Mouse (Mus musculus) MEL (cell line): ENCODE data around the gene Ptpre. TPM values are rescaled to one million over a fixed set of nuclear protein-coding genes. Genes with fewer than 3 reads are reported as not detected.

Source experiments
- DNase-seq: peaks from one replicate; pipeline ENCODE4 v3.0.0; 2011; ENCODE audit warnings: low read depth, low spot score
- H3K27ac ChIP-seq: 2 replicates; pipeline ENCODE4 v1.5.1; 2012; ENCODE audit warnings: low read depth, mild to moderate bottlenecking, control low read depth, low read length, moderate library complexity; ENCODE audit not compliant: control insufficient read depth
- H3K27me3 ChIP-seq, 2 experiments: fragments of 150-350 bp in 1 of 2; sonication (generic) in 1 of 2; 2 replicates each; pipeline ENCODE4 v1.6.1; 2012; ENCODE audit warnings: low read length in 2 of 2, mild to moderate bottlenecking in 2 of 2, improper control_type of control experiment in 1 of 2, moderate library complexity in 1 of 2; ENCODE audit not compliant: insufficient read depth in 2 of 2, control insufficient read depth in 1 of 2
- H3K36me3 ChIP-seq, 2 experiments: 2 replicates each; pipeline ENCODE4 v1.6.1; 2012 to 2014; ENCODE audit warnings: low read length in 2 of 2, improper control_type of control experiment in 1 of 2, inconsistent platforms in 1 of 2, mild to moderate bottlenecking in 1 of 2; ENCODE audit not compliant: insufficient read depth in 2 of 2, control insufficient read depth in 1 of 2
- H3K4me1 ChIP-seq, 2 experiments: fragments of 150-350 bp in 1 of 2; sonication (generic) in 1 of 2; 2 replicates each; pipeline ENCODE4 v1.6.1; 2012; ENCODE audit warnings: low read length in 2 of 2, improper control_type of control experiment in 1 of 2, mild to moderate bottlenecking in 1 of 2; ENCODE audit not compliant: insufficient read depth in 2 of 2, control insufficient read depth in 1 of 2
- H3K4me3 ChIP-seq, 2 experiments: fragments of 150-350 bp in 1 of 2; sonication (generic) in 1 of 2; 2 replicates each; pipeline ENCODE4 v1.5.1; 2012; ENCODE audit warnings: low read depth in 2 of 2, low read length in 2 of 2, mild to moderate bottlenecking in 2 of 2, moderate library complexity in 2 of 2, control low read depth in 1 of 2, improper control_type of control experiment in 1 of 2; ENCODE audit not compliant: control insufficient read depth in 1 of 2, insufficient read depth in 1 of 2
- H3K79me2 ChIP-seq: 2 replicates; pipeline ENCODE4 v1.6.1; 2012; ENCODE audit warnings: mild to moderate bottlenecking, low read length, moderate library complexity; ENCODE audit not compliant: control insufficient read depth, poor library complexity, insufficient read depth
- H3K9ac ChIP-seq: 2 replicates; pipeline ENCODE4 v1.6.1; 2012; ENCODE audit warnings: low read depth, mild to moderate bottlenecking, control low read depth, low read length, moderate library complexity; ENCODE audit not compliant: control insufficient read depth, poor library complexity, severe bottlenecking
- H3K9me3 ChIP-seq: fragments of 150-350 bp; sonication (generic); replicated peaks from 2 replicates; pipeline ENCODE4 v1.6.1; 2012; ENCODE audit warnings: mild to moderate bottlenecking, low read length, improper control_type of control experiment, moderate library complexity; ENCODE audit not compliant: insufficient read depth
- CHD1 ChIP-seq: IDR thresholded peaks from 2 replicates; pipeline ENCODE4 v1.6.1; 2012; ENCODE audit warnings: low read depth, mild to moderate bottlenecking, inconsistent platforms, low read length, improper control_type of control experiment
- GABPA ChIP-seq: IDR thresholded peaks from 2 replicates; pipeline ENCODE4 v1.6.1; 2012; ENCODE audit warnings: low read depth, mild to moderate bottlenecking, inconsistent platforms, low read length, improper control_type of control experiment, moderate library complexity
- GATA1 ChIP-seq: IDR thresholded peaks from 2 replicates; pipeline ENCODE4 v1.6.1; 2011; ENCODE audit warnings: low read depth, low read length, improper control_type of control experiment
- POLR2A ChIP-seq, 2 experiments: IDR thresholded peaks; 2 replicates each; pipeline ENCODE4 v1.6.1; 2011 to 2012; ENCODE audit warnings: low read length in 2 of 2, mild to moderate bottlenecking in 2 of 2, control low read depth in 1 of 2, improper control_type of control experiment in 1 of 2, low read depth in 1 of 2, moderate library complexity in 1 of 2; ENCODE audit not compliant: control insufficient read depth in 1 of 2, insufficient read depth in 1 of 2, poor library complexity in 1 of 2
- TAL1 ChIP-seq: IDR thresholded peaks from 2 replicates; pipeline ENCODE4 v1.6.1; 2012; ENCODE audit warnings: mild to moderate bottlenecking, inconsistent platforms, low read length, moderate library complexity, mixed read lengths
- ZMIZ1 ChIP-seq: IDR thresholded peaks from 2 replicates; pipeline ENCODE4 v1.6.1; 2012; ENCODE audit warnings: low read depth, mild to moderate bottlenecking, inconsistent platforms, low read length, improper control_type of control experiment, moderate library complexity
- polyA plus RNA-seq, 2 experiments: library from polyadenylated mRNA; stranded (reverse) in 1 of 2; unstranded in 1 of 2; fragments of >175 nt in 1 of 2; fragments of >200 nt in 1 of 2; gene quantifications; 2 replicates each; pipeline versions ENCODE4 v1.2.1 to v1.2.4; 2012; ENCODE audit warnings: low replicate concordance in 2 of 2, low read depth in 1 of 2; ENCODE audit not compliant: insufficient read length in 2 of 2, insufficient read depth in 1 of 2, missing spikeins in 1 of 2
- total RNA-seq: library from RNA; depleted of rRNA; stranded (reverse); fragments of 300-350 nt; gene quantifications from 2 replicates; pipeline ENCODE4 v1.2.3, GENCODE M21; 2012

The Ptpre gene
- total and polyA plus RNA-seq, 3 experiments, result 4.9 to 12.9 TPM; not detected in 1

DNA sequence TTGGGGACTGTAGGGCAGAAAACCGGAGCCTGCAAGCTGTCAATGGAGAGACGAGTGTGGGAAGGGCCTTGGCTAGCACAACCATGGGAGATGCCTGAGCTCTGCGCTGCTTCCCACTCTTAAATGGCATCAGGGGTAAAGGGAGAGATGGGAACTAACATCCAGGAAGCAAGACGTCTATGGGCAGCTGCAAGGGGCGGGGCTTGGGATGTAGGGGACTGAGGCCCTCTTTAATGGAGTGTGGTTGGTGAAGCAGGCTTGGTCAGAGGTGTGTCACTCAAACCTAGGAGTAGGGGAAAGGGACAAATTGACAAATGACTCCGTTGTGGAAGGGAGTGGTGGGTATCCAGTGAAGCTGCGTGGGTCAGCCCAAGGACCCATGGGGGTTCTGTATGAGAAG, 57.4 kb downstream of the Ptpre start:
- Histone ChIP-seq H3K9me3 (no peaks in the 10 kb centered on the region), H3K27me3 (no peaks in the 10 kb centered on the region), H3K9ac (peak overlapping the region; percentile 75), H3K36me3 (peaks cover 0 to 88% of the 10 kb centered on the region in 2 experiments; a peak in 2 of 4 replicates), H3K4me1 (peaks cover 29 to 82% of the 10 kb centered on the region in 2 experiments), H3K79me2 (peaks cover 28% of the 10 kb centered on the region), H3K4me3 (no peak overlapping the region; a peak in 1 of 4 replicates), H3K27ac (peak overlapping the region; percentile 99)
- peak; percentile 77 for DNase-seq
- TF ChIP-seq ZMIZ1 (no peak), POLR2A (IDR thresholded peaks at IDR 0.05; ENCODE audit: control insufficient read depth in 1 of 2, insufficient read depth in 1 of 2, low read depth in 1 of 2, low read length in 2 of 2, poor library complexity in 1 of 2) (peak; percentile 21 to 30; a peak in 2 of 4 replicates)

DNA sequence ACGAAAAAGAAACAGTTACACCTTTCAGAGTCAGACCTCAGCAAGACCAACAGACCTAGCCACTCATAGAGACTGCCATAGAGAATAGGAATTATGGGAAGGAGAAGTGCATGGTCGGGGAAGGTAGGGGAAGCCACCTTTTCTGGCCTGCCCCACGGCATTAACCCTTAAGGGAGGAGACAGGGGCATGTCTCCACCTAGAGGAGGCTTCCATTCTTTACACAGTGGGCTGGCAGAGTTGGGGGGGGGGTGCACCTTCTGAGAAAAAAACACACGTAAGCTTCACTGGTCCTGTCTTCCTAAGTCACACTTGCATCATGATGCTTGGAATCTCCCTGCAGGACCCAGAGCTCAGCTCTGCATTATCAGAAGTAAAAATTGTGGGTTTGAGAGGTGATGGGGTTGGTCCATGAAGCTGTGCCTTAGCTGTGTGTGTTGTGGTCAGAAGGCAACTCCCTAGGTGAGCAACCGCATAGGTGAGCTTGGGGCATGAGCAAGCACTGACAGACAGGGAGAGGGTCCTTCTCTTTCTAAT, 58.4 kb downstream of the Ptpre start:
- Histone ChIP-seq H3K4me3 (peak overlapping the region; percentile 31 to 37), H3K9ac (peak overlapping the region; percentile 75), H3K36me3 (peaks cover 0 to 89% of the 10 kb centered on the region in 2 experiments; a peak in 2 of 4 replicates), H3K79me2 (peaks cover 22% of the 10 kb centered on the region), H3K4me1 (peaks cover 37 to 80% of the 10 kb centered on the region in 2 experiments), H3K27me3 (no peaks in the 10 kb centered on the region), H3K27ac (peak overlapping the region; percentile 99), H3K9me3 (no peaks in the 10 kb centered on the region)
- TF ChIP-seq CHD1, result no peak
- TF ChIP-seq POLR2A (IDR thresholded peaks at IDR 0.05; ENCODE audit: control insufficient read depth in 1 of 2, insufficient read depth in 1 of 2, low read depth in 1 of 2, low read length in 2 of 2, poor library complexity in 1 of 2), result peak in 1 of 2 experiments; percentile 30; a peak in 2 of 4 replicates
- DNase-seq, result peak; percentile 51

DNA sequence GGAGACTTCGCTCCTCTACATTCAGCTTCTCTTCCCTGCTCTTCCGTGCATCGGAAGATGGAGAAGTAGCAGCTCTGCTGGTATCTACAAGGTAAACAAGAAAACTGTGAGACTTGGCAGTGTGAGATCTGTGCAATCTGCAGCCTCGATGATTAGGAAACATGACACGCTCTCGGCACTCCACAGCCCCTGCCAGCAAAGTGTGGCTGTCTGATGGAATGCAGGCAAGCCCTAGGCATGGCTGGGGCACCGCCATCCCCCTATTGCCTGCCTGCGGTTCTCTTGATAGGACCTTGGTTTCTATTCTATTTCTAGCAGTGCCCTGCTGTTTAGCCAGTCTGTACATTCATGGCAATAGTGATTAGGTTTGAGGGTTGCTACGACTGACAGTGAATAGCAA, 59.7 kb downstream of the Ptpre start:
- peak overlapping the region; percentile 31 to 37 for H3K4me3 ChIP-seq
- peaks cover 21% of the 10 kb centered on the region for H3K79me2 ChIP-seq
- TF ChIP-seq GABPA (no peak), POLR2A (IDR thresholded peaks at IDR 0.05; ENCODE audit: control insufficient read depth in 1 of 2, insufficient read depth in 1 of 2, low read depth in 1 of 2, low read length in 2 of 2, poor library complexity in 1 of 2) (peak; percentile 24 to 60; a peak in 2 of 4 replicates), TAL1 (peak; percentile 90), GATA1 (peak; percentile 75)
- peak overlapping the region; percentile 99 for H3K27ac ChIP-seq
- peak overlapping the region; percentile 75 for H3K9ac ChIP-seq
- peaks cover 37 to 81% of the 10 kb centered on the region in 2 experiments for H3K4me1 ChIP-seq
- no peaks in the 10 kb centered on the region for H3K27me3 ChIP-seq
- H3K9me3 ChIP-seq, result no peaks in the 10 kb centered on the region
- peak; percentile 89 for DNase-seq
- H3K36me3 ChIP-seq, result peaks cover 0 to 89% of the 10 kb centered on the region in 2 experiments; a peak in 2 of 4 replicates
